Mouse (Mus musculus) ES-Bruce4 (cell line): ENCODE results near the gene Wwc1.

Source experiments
- CTCF ChIP-seq: IDR thresholded peaks from one replicate; pipeline ENCODE4 v1.8.1; 2011; ENCODE audit warnings: low read depth, low read length
- POLR2A ChIP-seq: IDR thresholded peaks from one replicate; pipeline ENCODE4 v1.8.1; 2011; ENCODE audit warnings: low read length; ENCODE audit not compliant: insufficient read depth

- TF ChIP-seq POLR2A: no peak
- no peak for TF ChIP-seq CTCF
These were observed 152.6 kb downstream of the Wwc1 start for GRCm38 (mm10) chr11:35827714-35828113.
